Mouse (Mus musculus): ENCODE data around the gene Spef1.

DNA sequence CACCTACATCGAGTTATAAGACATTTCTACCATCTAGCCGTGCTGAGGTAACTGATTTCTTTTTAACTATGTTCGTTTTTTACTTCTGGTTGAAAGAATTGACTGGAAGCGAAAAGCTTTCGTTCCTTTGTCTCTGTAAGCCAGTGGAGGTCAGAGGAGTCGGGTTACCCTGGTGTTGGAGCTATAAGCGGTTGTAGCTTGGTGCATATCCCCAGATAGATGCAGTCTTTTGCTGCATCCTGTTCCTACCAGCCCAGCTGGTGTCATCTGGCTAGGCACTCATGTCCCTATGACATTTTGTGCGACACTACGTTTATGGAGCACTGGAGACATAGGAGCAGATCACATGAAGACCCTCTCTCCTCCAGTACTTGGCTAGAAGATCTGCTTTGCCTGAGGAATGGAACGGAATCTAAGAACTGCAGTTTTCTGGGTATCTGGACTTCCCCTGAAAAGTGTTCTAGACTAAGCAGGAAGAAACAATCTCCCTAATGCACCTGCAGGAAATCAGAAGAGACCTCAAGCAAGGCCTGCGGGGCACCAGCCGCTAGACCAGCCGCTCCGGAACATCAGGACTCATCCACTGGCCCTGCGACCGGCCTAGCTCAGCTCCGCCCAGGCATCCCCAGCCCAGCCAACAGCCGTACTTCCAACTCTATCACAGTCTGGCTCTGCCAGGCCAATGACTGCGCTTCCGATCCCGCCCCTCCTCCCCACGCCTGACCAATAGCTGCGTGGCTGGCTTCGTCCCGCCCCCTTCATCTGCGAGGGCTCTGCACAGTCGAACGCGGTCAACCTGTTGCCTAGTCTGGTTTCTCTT lies 46.4 kb upstream of the Spef1 start, which contains the start of gene Mavs:
- TF ChIP-seq CTCF (IDR thresholded peaks at IDR 0.05; ENCODE audit: borderline replicate concordance, insufficient read depth, low read depth, low read length) (no peak), POLR2A (IDR thresholded peaks at IDR 0.05; ENCODE audit: borderline replicate concordance, insufficient read depth, low read length) (peak; percentile 73; the same call in 1 of the 2 replicates)

Measured in cerebellum, adult 2 months (tissue).